Mouse (Mus musculus): Measurements from ENCODE around the gene Socs4.

DNA sequence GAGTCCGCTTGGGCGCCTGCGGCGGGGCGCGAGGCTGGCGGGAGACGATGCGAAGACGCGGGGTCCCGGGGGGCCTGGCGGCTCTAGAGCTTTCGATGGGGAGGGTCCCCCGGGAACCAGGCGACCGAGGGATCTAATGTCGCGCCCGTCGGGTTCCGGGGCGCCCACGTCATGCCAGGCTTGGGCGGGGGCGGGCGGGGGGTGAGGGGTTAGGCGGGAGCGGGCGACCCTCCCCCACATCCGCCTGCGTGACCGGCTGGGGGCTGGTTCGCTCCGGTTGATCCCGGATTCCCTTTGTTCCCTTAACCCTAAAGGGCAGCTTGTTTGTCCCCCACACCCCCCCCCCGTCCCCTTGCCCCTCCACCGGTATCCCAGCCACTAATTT lies 21.7 kb downstream of the Socs4 start:
- TF ChIP-seq CTCF (conservative IDR thresholded peaks at IDR 0.05; ENCODE audit: low read length), result no peak
- no peak for TF ChIP-seq NANOG (IDR thresholded peaks at IDR 0.05; ENCODE audit: borderline replicate concordance, low read length)
- TF ChIP-seq POU5F1 (IDR thresholded peaks at IDR 0.05; ENCODE audit: borderline replicate concordance, low read length), result no peak
